Mouse (Mus musculus) lung, embryonic 14.5 days (tissue): Measurements from ENCODE around the gene Kdsr. TPM values are rescaled to one million over a fixed set of nuclear protein-coding genes. Genes with fewer than 3 reads are reported as not detected.

Experiments
- ATAC-seq: fragments of 200-750 bp; cut with Nextera tagmentation; 2 replicates; pipeline ENCODE4 v1.8.0; 2017; ENCODE audit warnings: mild to moderate bottlenecking, moderate TSS enrichment, moderate library complexity; ENCODE audit not compliant: insufficient read depth
- DNase-seq: peaks from one replicate; pipeline ENCODE4 v3.0.0-alpha.2; 2015
- H3K27ac ChIP-seq: fragments of 300-500 bp; sonication (generic); 2 replicates; pipeline ENCODE4 v1.5.1; 2014; ENCODE audit warnings: low read depth, mild to moderate bottlenecking, moderate library complexity
- H3K27me3 ChIP-seq: fragments of 300-500 bp; sonication (generic); 2 replicates; pipeline ENCODE4 v1.6.1; 2014; ENCODE audit warnings: low read length, control low read depth; ENCODE audit not compliant: insufficient read depth
- H3K36me3 ChIP-seq: fragments of 300-500 bp; sonication (generic); 2 replicates; pipeline ENCODE4 v1.6.1; 2014; ENCODE audit warnings: control low read depth; ENCODE audit not compliant: insufficient read depth
- H3K4me1 ChIP-seq: fragments of 300-500 bp; sonication (generic); 2 replicates; pipeline ENCODE4 v1.6.1; 2014; ENCODE audit warnings: antibody characterized with exemption, control low read depth; ENCODE audit not compliant: insufficient read depth
- H3K4me2 ChIP-seq: fragments of 300-500 bp; sonication (generic); 2 replicates; pipeline ENCODE4 v1.6.1; 2014; ENCODE audit warnings: mild to moderate bottlenecking
- H3K4me3 ChIP-seq: fragments of 300-500 bp; sonication (generic); 2 replicates; pipeline ENCODE4 v1.5.1; 2014; ENCODE audit warnings: low read depth, low read length
- H3K9ac ChIP-seq: fragments of 300-500 bp; sonication (generic); 2 replicates; pipeline ENCODE4 v1.6.1; 2014
- H3K9me3 ChIP-seq: fragments of 300-500 bp; sonication (generic); 2 replicates; pipeline ENCODE4 v1.6.1; 2016; ENCODE audit warnings: low read depth, low read length, control low read depth
- CTCF ChIP-seq: IDR thresholded peaks from 2 replicates; pipeline ENCODE4 v1.5.1; 2016; ENCODE audit warnings: antibody characterized with exemption, low read depth
- WGBS: fragments of 180-500 bp; shearing (Covaris S2); extraction: QIAGEN DNeasy Blood & Tissue Kit; methylation state at CpG from one replicate; pipeline ENCODE4 v1.1.7; 2014; 5-methylcytosine and 5-hydroxymethylcytosine counted together
- polyA plus RNA-seq: library from polyadenylated mRNA; unstranded; fragments of >200 nt; fragmentation: Nextera tagmentation; extraction: Ambion mirVana; gene quantifications from 2 replicates; pipeline ENCODE4 v1.2.1, GENCODE M21; 2014

Kdsr gene
- polyA plus RNA-seq, 1 experiment from 2014 or later, result 16.5 TPM

GRCm38 (mm10) chr1:106758734-106759571 lies 574 bp downstream of the Kdsr start:
- H3K9me3 ChIP-seq, result no peaks in the 10 kb centered on the region
- H3K4me3 ChIP-seq, result peak overlapping the region; percentile 71
- DNase-seq (peak; percentile 47), ATAC-seq (peak; percentile 56)
- TF ChIP-seq CTCF, result no peak
- no peaks in the 10 kb centered on the region for H3K27me3 ChIP-seq
- H3K36me3 ChIP-seq, result 0 out of 2 replicates have a peak, but pooled peaks cover 4% of the 10 kb centered on the region
- peak overlapping the region; percentile 69 for H3K9ac ChIP-seq
- H3K4me2 ChIP-seq, result peak overlapping the region; percentile 95
- under 1% methylated on average over 34 of the region's 34 CpGs for WGBS
- peak overlapping the region; percentile 88 for H3K27ac ChIP-seq
- peaks cover 5% of the 10 kb centered on the region; the same call in 1 of the 2 replicates for H3K4me1 ChIP-seq

DNA sequence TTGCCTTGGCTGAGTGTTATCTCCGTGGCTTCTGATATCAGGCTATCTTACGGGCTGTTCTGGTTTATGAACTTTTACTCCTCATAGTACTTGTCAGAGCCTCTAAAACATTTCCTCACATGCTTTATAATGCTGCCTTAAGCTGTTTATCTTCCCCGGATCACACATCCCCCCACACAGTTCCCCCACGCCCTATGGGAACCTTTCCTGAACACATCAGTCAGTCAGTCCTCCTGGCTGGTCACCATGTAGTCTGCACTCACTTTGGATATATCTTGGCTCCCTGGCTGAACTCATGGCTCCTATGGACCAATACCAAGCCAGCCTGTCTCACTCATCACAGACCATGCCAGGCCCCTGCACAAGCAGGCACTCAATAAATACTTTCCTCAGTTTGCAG lies 2.9 kb downstream of the Kdsr start:
- no peaks in the 10 kb centered on the region for H3K27me3 ChIP-seq
- H3K4me3 ChIP-seq, result no peak overlapping the region
- H3K27ac ChIP-seq, result no peak overlapping the region
- H3K4me1 ChIP-seq, result peaks cover 5% of the 10 kb centered on the region; the same call in 1 of the 2 replicates
- 54% methylated on average over 4 of the region's 4 CpGs for WGBS
- H3K4me2 ChIP-seq, result no peak overlapping the region
- ATAC-seq (no peak), DNase-seq (no peak)
- H3K36me3 ChIP-seq, result 0 out of 2 replicates have a peak, but pooled peaks cover 11% of the 10 kb centered on the region
- H3K9me3 ChIP-seq, result no peaks in the 10 kb centered on the region
- TF ChIP-seq CTCF, result no peak
- no peak overlapping the region for H3K9ac ChIP-seq

- Histone ChIP-seq H3K9me3 (no peaks in the 10 kb centered on the region), H3K36me3 (peaks cover 25% of the 10 kb centered on the region), H3K4me3 (no peak overlapping the region), H3K9ac (no peak overlapping the region), H3K4me1 (no peaks in the 10 kb centered on the region), H3K27me3 (no peaks in the 10 kb centered on the region), H3K4me2 (no peak overlapping the region), H3K27ac (no peak overlapping the region)
- 86% methylated on average over 5 of the region's 5 CpGs for WGBS
- TF ChIP-seq CTCF, result no peak
- DNase-seq, result no peak
- ATAC-seq, result no peak
These were observed 7.5 kb downstream of the Kdsr start for GRCm38 (mm10) chr1:106752013-106752412.

- Histone ChIP-seq H3K4me2 (no peak overlapping the region), H3K9ac (no peak overlapping the region), H3K4me1 (no peaks in the 10 kb centered on the region), H3K9me3 (no peaks in the 10 kb centered on the region), H3K27ac (no peak overlapping the region), H3K27me3 (no peaks in the 10 kb centered on the region), H3K4me3 (no peak overlapping the region), H3K36me3 (peaks cover 38% of the 10 kb centered on the region)
- WGBS, result 91% methylated on average over 1 of the region's 1 CpGs
- no peak for DNase-seq
- no peak for TF ChIP-seq CTCF
- ATAC-seq, result no peak
These were observed 8.9 kb downstream of the Kdsr start for GRCm38 (mm10) chr1:106750656-106751055.

DNA sequence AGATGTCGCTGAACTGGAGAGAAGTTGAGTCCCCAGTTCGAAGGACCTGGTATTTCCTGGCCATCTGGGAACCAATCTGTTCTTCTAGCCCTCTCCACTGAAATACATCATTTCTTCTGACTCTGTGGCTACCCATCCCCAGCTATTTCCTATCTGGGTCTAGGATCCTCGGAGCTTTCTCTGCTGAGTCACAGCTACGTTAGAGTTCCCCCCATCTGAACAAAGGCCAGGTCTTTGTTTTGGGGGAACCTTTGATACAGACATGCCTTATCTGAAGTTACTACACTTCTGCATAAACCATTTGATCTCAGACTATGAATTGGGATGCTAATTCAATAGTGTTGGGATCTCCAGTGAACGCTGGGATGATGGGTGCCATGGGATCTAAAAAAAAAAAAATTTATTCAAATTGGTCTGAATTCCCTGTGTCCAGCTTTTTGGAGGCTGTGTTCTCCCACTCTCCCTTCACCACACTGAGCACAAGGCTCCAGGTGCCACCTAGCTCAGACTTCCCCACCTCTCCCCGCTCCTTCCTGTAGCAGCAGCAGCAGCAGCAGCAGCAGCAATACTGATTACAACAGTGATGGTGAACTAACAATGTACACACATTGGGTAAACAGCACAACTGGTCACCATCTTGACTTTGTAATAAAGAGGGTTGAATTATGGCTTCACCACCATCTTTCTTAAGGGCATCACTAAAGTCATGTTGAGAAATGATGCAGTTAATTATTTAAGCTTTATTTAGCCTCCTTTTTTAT lies 10.8 kb downstream of the Kdsr start:
- WGBS, result 84% methylated on average over 6 of the region's 6 CpGs

DNA sequence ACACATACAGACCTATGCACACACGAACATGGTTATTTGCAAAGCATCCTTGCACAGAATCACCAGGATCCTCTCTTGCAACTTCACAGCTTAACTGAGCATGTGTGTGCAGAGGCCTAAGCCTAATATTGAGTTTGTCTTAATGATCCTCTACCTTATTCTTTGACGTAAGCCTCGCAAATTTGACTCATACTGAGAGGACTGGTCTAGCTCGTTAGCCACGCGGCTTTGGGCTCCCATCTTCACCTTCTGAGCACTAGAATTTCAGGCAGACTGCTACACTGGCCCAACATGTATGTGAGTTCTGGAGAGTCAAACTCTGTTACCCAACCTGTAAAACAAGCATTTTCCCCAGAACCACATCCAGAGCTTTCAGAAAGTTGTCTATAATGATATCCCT lies 16.5 kb downstream of the Kdsr start:
- Histone ChIP-seq H3K27ac (no peak overlapping the region), H3K9ac (no peak overlapping the region), H3K36me3 (peaks cover 30% of the 10 kb centered on the region), H3K4me3 (no peak overlapping the region), H3K27me3 (no peaks in the 10 kb centered on the region), H3K4me1 (no peaks in the 10 kb centered on the region), H3K4me2 (no peak overlapping the region), H3K9me3 (no peaks in the 10 kb centered on the region)
- 91% methylated on average over 6 of the region's 6 CpGs for WGBS
- no peak for TF ChIP-seq CTCF
- DNase-seq, result no peak
- ATAC-seq, result no peak

More for the DNA sequence above, 10.8 kb downstream of the Kdsr start:
- no peak for DNase-seq
- H3K4me2 ChIP-seq, result no peak overlapping the region
- H3K27me3 ChIP-seq, result no peaks in the 10 kb centered on the region
- TF ChIP-seq CTCF, result no peak
- H3K27ac ChIP-seq, result no peak overlapping the region
- H3K36me3 ChIP-seq, result peaks cover 34% of the 10 kb centered on the region
- H3K9me3 ChIP-seq, result no peaks in the 10 kb centered on the region
- no peak for ATAC-seq
- H3K9ac ChIP-seq, result no peak overlapping the region
- no peaks in the 10 kb centered on the region for H3K4me1 ChIP-seq
- no peak overlapping the region for H3K4me3 ChIP-seq

DNA sequence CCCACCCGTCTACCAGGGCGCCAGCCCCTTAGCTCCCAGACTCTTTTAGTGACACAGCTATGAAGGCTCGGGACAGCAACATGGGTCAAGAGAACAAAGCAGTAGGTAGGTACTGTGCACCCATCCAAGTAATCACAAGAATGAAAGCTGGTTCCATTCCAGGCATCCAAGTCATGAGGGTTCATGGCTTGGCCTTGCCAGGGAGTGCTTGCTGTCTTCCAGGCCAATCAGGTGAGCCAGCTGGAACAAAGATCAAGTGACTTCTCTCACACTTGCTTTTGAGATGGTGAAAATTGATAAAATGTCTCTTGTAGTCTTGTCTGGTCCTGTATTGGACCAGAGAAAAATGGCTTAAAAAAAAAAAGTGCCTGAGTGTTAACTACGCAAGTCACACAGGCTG lies 18.8 kb downstream of the Kdsr start:
- 91% methylated on average over 4 of the region's 4 CpGs for WGBS

More for the DNA sequence above, 18.8 kb downstream of the Kdsr start:
- no peak for DNase-seq
- Histone ChIP-seq H3K4me1 (no peaks in the 10 kb centered on the region), H3K36me3 (peaks cover 11% of the 10 kb centered on the region; the same call in 1 of the 2 replicates), H3K9me3 (no peaks in the 10 kb centered on the region), H3K27ac (no peak overlapping the region), H3K4me2 (no peak overlapping the region), H3K27me3 (no peaks in the 10 kb centered on the region), H3K4me3 (no peak overlapping the region), H3K9ac (no peak overlapping the region)
- no peak for TF ChIP-seq CTCF
- ATAC-seq, result no peak
